10 mouse cellular contexts compared by ENCODE assay signal in the genomic region with DNA sequence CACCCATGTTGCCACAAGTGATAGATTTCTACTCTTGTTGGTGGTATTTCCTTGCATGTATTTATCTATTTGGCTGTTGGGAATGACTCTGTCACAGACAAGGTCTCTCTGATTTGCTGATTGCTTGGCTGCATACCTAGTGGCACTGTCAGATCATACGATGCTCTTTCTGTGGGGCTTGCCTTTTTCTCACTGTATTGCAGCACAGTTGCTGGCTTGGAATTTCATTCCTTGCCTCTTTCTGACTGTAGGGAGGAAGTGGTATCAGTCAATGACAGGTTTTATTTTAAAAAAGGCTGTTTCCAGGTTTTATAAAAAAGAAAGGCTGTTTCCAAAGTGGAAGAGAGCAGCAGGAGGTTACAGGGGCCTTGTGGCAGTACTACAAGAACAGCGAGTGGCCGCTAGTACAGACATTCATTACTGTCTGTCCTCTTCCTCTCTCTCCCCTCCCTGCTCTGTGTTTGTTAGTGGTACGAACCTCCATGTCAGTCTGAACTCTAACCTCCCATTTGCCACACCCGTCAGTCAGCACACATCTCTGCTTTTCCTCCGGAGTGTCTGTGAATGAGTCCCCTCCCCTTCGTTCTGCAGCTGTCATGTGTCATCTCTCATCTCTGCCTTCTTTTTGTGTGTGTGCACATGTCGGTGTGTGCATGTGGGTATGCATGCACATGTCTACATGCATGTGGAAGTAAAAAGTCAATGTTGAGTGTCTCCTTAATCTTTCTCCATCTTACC.
A peak's percentile ranks its signal among the peaks of the same experiment; 100 is the strongest.
DNase-seq lines count a peak whose midpoint lies in the region; TF ChIP-seq lines count a peak whose summit lies in the region.
"Had no signal": no experiment of that assay in that cellular context is flagged by ENCODE, and none has a peak within 500 bp of the region (broad histone marks: within the 10 kb centered on the region; RNA-seq: fewer than 3 reads in every experiment).

No protein-coding gene starts in this region.

- no peak for TF ChIP-seq POLR2A in myocyte (IDR thresholded peaks at IDR 0.05; ENCODE audit: insufficient read length, low read depth)

- H3K36me3 ChIP-seq in myocyte (ENCODE audit: control insufficient read depth, insufficient read depth): no peaks in the 10 kb centered on the region
- H3K36me3 ChIP-seq: kidney, embryonic 15.5 days; limb, embryonic 15.5 days had no signal

- H3K4me2 ChIP-seq in myocyte (ENCODE audit: low read depth): no peak overlapping the region
- H3K4me2 ChIP-seq: kidney, embryonic 15.5 days; limb, embryonic 15.5 days had no signal

- H3K4me3 ChIP-seq in myocyte: no peak overlapping the region
- H3K4me3 ChIP-seq: kidney, embryonic 15.5 days; limb, embryonic 15.5 days had no signal

- no peaks in the 10 kb centered on the region for H3K79me2 ChIP-seq in myocyte (ENCODE audit: control insufficient read depth, insufficient read depth)

- no peak overlapping the region for H3ac ChIP-seq in myocyte (ENCODE audit: control insufficient read depth, insufficient read length)

- DNase-seq in embryo, embryonic 10 days (ENCODE audit: low spot score): peak; percentile 54
- DNase-seq in embryo, embryonic 9.5 days (ENCODE audit: extremely low spot score): no peak
- DNase-seq in kidney, postnatal 14 days: peak; percentile 23
- DNase-seq in kidney, postnatal 4 days: no peak
- DNase-seq in retina, postnatal 1 day: peak; percentile 8
- no peak for DNase-seq in retina, embryonic 14.5 days (ENCODE audit: low spot score)
- no peak for DNase-seq in gastrocnemius, adult 8-10 months (ENCODE audit: low spot score in 2 of 2)

- no peaks in the 10 kb centered on the region for H3K27me3 ChIP-seq in myocyte (ENCODE audit: control insufficient read depth, insufficient read depth, insufficient read length)
- H3K27me3 ChIP-seq: kidney, embryonic 15.5 days; limb, embryonic 15.5 days had no signal

TF ChIP-seq in myocyte, 11 proteins besides CTCF, POLR2A, EP300 and RAD21:
- TF ChIP-seq MAX (IDR thresholded peaks at IDR 0.05; ENCODE audit: low read depth) (no peak), TCF3 (IDR thresholded peaks at IDR 0.05; ENCODE audit: insufficient read length, low read depth) (no peak), MYOD1 (IDR thresholded peaks at IDR 0.05; ENCODE audit: control insufficient read depth in 1 of 3, insufficient read length in 2 of 3, low read depth in 2 of 3) (peak in 2 of 3 experiments; percentile 81 to 84), MYOG (IDR thresholded peaks at IDR 0.05; ENCODE audit: control insufficient read depth in 1 of 3, insufficient read depth in 1 of 3, insufficient read length in 2 of 3, low read depth in 2 of 3) (peak in 1 of 3 experiments; percentile 30)

Comparison
In these comparisons a context has a peak if more than half of its experiments do, and no peak if none do; other contexts are left out.
1. DNase-seq: peak in embryo, embryonic 10 days (single experiment), kidney, postnatal 14 days (single experiment) and retina, postnatal 1 day (single experiment); none in embryo, embryonic 9.5 days (single experiment), kidney, postnatal 4 days (0 of 2), retina, embryonic 14.5 days (single experiment) and gastrocnemius, adult 8-10 months (0 of 2).